Mouse (Mus musculus): Measurements from ENCODE around the gene LTO1. TPM values are rescaled to one million over a fixed set of nuclear protein-coding genes. Genes with fewer than 3 reads are reported as not detected.
"Not testable (repeated sequence)": the region's sequence is repeated elsewhere in the genome, so short reads cannot be mapped to it uniquely, and the experiment has no call there.

The LTO1 gene
- total RNA-seq (2021) = 10 to 100 TPM; 13.8 to 15.4 TPM

DNA sequence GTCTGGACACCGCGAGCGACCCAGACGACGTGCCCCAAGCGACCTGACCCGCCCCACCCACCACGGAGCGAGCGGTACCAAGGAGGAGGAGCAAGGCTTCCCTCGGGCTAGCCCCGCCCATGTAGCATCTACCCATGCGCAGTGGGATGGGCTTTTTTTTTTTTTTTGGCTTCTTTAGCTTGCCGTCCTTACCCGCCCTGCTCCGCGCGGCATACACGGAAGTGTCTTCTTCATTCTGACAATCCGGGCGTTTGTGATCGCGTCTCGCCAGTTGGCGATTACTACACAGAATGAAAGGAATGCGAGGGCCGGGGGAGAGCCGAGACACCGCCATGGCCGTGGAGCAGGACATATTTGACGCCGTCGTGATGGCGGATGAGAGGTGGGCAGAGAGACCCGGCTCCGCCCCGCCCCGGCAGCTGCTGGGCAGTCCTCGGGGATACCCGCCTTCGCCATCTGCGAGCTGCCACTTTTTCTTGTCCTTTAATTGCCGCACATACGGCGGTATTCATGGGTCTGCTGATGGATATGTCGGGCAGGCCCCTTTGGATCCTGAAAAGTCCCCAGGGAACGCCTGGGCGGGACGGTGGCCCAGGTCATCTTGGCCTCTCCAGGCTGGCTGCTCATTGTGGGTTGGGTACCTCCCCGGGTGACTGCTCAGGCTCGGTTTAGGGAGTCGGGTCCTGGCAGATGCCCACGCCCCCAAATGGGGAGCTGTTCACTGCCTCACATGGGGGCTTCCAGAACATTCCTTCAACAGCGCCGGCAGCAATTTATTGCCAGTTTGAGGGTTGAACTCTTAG, at the start of gene LTO1:
TSS of gene LTO1 (plus strand) at position 153 of the 803 bp plus-strand sequence.
- peak; percentile 87 to 93 for DNase-seq
- intact Hi-C loops (cut with DNase I) = no loop called here

DNA sequence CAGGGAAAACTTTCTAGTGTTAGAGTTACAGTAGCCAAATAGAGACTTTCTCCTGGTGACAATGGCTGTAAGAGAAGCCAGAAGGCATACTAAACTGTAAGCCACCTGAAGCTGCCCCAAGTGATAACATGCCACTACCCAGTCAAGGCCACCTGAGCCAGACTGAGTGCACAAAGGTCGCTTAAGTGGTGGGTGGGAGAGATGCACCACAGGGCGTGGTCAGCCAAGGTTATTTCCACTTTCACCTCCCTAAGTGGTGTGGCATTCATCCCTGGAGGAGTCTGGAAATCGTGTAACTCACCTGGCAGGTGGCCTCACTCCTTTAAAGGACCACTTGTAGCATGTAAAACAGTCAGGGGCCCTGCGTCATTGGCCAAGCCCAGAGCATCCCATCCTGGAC, 47.7 kb upstream of the LTO1 start:
- DNase-seq = no peak
- intact Hi-C loops (cut with DNase I) = no loop called here

DNA sequence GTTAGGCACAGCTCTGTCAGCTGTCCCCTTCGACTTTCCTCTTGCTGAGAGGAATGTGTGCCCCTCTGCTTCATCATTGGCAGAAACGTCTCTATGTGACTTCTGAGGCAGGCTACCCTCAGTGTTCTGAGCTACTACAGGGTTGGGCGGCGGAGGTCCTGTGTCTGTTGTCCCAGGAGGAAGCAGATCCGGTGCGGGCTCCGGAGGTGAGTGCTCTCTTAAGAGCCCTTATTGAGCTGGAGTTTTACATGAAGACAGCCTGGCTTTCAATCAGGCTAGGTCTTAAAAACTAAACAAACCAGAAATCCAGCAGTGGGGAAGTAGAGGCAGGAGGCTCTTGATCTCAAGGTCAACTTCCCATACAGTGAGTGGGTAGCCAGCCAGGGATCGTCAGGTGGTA, 47.3 kb upstream of the LTO1 start:
- intact Hi-C loops (cut with DNase I) = no loop called here
- no peak for DNase-seq

DNA sequence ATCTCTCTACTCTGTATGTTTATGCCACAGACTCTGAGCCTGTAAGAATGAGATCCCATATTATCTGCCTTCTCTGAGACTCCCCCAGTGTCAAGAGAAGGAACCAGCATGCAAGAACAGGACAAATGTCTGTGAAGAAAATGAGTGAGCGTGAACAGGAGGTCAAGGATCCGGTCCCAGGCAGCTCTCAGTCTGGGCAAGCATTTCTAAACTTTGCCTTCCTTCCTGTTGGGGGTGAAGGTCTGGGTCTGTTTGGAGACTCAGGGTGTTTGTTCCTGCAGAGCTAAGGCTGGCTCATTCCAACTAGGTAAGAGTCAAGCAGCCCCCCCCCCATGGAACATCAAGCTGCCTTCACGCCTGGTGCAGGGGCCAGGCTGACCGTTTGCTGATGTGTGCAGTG, 42.5 kb upstream of the LTO1 start:
- intact Hi-C loops (cut with DNase I) = no loop called here
- no peak for DNase-seq

DNA sequence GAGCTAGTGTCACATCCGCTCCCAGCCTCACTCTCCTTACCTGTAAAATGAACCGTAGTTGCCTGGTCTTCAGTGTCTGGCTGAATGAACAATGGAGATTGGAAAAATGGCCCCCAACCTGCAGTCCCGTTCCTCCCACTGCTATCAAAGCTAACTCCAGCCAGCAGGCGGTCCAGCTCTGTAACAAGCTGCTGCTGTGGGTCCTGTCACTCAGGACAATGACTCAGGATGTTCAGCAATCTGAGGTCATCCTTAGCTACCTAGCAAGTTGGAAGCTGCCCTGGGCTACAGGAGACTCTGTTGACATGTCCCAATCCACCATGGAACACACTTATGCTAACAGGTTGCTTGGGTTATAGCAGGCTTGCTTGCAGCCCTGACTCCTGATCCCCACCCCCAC, 41.7 kb upstream of the LTO1 start:
- intact Hi-C loops (cut with DNase I) = no loop called here

DNA sequence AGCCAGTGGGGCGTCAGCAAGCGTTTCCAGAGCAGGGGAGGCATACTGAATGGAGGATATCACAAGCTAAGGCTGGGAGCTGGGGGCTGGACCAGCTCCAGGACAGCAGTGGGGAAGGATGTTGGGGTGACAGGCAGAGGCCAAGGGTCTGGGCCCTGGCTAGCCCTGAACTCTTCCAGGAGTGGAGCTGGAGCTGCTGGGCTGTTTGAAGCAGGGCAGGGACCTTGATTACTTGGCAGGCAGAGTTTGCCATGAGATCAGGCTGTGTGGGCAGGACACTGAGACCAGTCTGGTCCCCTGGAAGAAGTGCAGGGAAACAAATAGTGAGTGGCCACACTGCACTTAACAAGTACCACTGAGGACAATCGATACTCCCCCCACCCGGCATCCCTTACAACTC, 40.7 kb upstream of the LTO1 start:
- intact Hi-C loops (cut with DNase I) = no loop called here
- DNase-seq = no peak

More for the DNA sequence above, 41.7 kb upstream of the LTO1 start:
- DNase-seq = no peak

DNA sequence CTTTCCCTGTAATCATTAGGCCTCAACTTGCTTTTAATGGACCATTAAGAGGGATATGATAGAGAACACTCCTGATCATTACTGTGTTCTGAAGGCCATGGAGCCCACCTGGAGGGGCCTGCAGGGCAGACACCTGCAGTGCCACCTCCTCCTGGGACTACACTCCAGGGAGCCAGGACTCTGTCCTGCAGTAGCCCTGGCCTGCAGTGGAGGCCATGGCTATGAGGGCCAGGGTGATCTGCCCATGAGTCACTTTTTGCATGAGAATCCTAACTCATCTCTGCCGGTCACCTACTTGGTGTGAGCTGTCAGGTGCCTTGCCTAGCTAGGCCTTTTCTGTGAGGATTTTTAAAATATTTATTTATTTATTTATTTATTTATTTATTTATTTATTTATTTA, 36.5 kb upstream of the LTO1 start:
- intact Hi-C loops (cut with DNase I) = no loop called here
- no peak for DNase-seq

DNA sequence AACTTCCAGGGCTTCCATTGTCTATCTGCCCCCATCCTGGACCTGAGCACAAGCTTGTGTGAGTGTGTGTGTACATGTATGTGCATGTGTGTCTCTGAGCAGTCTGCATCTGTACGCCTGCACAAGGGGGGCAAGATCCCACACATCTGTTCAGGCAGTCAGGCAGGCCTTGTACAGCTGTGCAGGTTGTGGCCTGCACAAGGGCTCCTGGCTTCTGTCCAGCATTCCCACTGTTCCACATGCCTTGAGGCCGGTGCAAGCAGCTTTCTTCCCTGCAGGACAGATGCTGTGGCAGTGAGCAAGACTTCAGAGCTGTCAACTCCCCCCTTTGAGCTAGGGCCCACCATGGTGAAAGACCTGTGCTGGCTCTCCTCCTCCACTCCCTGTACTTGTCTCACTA, 31.8 kb upstream of the LTO1 start:
- no peak for DNase-seq
- intact Hi-C loops (cut with DNase I) = no loop called here

DNA sequence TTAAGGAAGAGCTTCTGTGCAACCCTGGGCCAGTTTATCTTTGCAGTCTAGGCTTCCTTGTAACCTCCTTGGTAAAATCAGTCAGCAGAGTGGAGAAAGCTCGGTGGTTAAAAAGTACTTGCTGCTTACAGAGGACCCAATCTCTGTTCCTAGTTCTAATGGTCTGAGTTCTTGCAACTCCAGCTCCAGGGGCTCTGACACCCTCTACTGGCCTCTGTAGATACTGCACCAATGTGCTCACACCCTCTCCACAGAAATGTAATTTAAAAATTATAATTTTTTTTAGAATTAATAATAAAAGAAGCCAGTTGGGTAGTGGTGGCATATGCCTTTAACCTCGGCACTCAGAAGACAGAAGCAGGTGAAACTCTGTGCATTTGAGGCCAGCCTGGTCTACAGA, 27.2 kb upstream of the LTO1 start:
- intact Hi-C loops (cut with DNase I) = no loop called here
- DNase-seq = no peak

DNA sequence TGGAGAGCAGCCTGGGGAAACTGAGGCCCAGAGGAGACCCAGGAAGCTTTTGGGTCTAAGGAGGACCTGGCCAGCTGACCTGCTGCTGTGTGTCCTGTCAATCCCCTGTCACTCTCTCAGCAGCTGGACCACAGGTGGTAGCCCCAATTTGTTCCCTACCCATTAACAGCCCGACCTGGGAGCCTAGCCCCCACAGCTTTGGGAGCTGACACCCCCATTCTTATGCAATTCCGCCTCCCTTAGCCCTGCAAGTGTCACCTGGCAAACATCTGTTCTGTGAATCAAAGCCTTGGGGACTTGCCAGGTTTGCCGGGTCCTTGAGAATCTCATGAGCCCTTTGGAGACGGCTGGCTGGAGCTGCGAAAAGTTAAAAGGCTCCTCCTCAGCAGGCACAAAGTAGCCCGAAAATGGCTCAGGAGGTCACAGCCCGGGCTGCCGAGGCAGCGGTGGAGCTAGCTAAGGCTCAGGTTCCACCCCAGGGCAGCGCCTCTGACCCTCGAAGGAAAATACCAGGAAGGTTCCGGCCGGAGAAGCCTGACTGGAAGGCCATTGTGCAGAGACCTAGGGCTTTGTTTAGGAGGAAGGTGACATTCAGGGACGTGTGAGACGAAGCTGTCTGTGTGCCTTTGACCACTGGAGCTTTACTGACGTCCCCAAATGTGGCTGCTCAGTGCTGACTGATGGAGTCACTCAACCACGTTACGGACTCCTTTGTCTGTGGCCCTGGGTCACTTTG, 26.2 kb upstream of the LTO1 start:
- DNase-seq = no peak
- intact Hi-C loops (cut with DNase I) = no loop called here

DNA sequence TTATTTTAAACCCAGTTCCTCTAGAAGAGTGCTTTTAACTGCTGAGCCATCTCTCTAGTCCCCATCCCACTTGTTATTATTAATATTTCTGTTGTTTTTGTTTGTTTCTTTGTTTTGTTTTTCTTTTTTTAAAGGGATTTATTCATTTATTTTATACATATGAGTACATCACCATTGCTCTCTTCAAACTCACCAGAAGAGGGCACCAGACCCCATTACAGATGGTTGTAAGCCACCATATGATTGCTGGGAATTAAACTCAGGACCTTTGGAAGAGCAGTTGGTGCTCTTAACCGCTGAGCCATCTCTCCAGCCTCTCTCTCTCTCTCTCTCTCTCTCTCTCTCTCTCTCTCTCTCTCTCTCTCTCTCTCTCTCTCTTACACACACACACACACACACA, 24.2 kb upstream of the LTO1 start:
- intact Hi-C loops (cut with DNase I); DNase-seq: not testable (repeated sequence)

DNA sequence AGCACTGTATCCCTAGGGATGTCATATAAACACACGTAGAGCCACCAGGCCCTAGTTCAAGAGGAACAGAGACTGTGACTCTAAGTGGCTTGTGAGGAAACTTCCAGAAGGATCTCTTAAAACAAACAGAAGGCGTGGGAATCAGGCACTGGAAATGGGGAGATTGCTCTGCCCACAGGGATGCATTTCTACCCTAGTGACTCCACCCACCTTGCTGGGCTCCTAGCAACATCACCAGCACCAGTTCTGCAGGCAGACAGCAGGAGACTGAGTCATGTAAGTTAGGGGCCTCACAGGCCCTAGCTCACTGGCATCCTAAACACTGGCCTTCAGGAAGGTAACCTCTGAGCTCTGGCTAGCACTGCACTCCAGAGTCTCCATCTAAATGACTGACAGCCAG, 23.0 kb upstream of the LTO1 start:
- intact Hi-C loops (cut with DNase I) = no loop called here
- no peak for DNase-seq

DNA sequence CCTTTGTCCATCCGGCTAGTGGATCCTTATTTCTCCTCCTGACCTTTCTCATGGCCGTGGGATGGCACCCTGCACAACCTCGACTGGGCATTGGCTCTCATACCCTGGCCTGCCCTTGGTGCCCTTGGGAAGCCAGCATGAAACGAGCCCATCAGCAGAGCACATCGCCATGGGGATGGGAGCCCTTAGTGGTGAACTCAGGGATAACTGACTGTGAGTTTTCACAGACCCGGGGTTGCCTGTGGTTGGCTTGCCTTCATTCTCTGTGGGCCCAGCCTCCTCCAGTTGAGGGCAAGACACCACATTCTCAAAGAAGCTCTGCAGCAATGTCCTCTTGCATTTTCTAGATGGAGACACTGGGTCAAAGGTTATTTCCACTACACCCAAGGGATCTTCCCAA, 22.6 kb upstream of the LTO1 start:
- intact Hi-C loops (cut with DNase I) = no loop called here
- no peak for DNase-seq

DNA sequence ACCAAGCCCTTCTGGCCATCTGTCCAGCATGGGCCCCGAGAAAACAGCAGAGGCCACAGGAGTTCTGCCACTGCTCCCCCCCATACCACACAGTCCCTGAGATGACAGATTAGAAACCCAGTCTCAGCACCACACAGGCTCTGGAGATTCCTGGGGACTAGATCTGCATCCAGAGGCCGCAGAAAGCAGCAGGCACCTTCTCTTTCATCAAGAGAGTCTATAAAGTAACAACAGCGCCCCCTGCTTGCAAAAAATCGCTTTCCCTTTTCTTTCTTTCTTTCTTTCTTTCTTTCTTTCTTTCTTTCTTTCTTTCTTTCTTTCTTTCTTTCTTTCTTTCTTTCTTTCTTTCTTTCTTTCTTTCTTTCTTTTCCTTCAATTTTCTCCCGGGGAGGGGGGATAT, 20.7 kb upstream of the LTO1 start:
- intact Hi-C loops (cut with DNase I) = loop anchor here (2.0 kb wide), 1 partner anchor 309 kb away; no protein-coding TSS in a partner anchor

DNA sequence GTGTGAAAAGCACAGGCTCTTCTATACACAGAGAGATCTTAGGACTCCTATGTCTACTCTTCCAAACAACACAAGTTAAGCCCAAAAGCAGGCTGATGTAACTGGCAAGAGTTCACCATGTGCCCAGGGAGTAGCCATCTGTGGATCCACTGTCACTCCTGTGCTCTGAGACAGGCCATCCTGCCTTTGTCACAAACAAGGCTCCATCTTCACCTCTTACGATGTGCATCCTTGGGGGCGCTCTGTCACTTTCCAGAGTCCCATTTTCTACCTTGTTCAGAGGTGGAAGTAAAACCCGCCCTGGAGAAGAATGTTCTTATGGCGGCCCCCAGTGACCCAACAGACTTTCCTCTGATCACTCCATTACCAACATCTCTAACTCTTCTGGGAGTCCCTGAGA, 20.2 kb upstream of the LTO1 start:
- intact Hi-C loops (cut with DNase I) = loop anchor here (1.0 to 5.0 kb wide), 4 partner anchors 48 to 310 kb away; no protein-coding TSS in a partner anchor

More for the DNA sequence above, 20.7 kb upstream of the LTO1 start:
- peak in 1 of 2 experiments; percentile 36 for DNase-seq

DNA sequence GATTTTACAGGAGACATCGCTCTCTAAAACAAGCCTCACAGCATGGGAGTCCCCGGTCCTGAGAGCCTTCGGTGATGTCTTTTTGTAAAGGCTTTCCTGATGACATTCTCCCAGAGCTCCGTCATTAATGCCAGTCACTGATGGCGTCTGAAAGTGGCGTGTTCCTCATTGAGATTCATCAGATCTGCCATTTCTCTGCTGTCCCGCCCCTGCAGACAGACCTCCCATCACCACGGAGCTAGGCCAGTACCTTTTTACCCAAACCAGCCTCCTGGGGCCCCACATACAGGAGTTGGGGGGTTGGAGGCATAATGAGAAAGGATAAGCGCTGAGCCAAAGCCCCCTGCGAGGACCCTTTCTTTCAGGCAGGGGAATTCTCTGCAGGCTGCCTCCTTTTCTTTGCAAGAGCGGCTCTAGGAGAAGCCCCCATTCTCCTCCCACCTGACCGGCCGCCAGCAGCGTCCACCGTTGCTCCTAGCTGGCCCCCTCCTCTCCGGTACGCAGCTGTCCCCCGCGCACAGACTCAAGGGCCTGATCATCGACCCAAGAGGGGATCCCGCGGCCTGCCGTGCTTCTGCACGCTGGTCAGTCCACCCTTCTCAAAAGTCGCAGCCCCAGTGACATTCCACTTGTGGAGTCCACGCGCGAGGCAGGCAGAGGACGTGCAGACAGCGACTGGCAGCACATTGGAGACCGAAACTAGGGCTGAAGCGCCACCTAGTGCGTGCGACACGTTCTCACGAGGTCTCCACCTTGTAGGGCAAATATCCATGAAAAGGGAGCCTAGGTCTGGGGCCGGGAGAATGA, 19.4 kb upstream of the LTO1 start:
- DNase-seq = peak; percentile 67 to 72
- intact Hi-C loops (cut with DNase I) = loop anchor here (1.0 to 5.0 kb wide), 4 partner anchors 49 to 311 kb away; no protein-coding TSS in a partner anchor

More for the DNA sequence above, 20.2 kb upstream of the LTO1 start:
- DNase-seq = no peak

DNA sequence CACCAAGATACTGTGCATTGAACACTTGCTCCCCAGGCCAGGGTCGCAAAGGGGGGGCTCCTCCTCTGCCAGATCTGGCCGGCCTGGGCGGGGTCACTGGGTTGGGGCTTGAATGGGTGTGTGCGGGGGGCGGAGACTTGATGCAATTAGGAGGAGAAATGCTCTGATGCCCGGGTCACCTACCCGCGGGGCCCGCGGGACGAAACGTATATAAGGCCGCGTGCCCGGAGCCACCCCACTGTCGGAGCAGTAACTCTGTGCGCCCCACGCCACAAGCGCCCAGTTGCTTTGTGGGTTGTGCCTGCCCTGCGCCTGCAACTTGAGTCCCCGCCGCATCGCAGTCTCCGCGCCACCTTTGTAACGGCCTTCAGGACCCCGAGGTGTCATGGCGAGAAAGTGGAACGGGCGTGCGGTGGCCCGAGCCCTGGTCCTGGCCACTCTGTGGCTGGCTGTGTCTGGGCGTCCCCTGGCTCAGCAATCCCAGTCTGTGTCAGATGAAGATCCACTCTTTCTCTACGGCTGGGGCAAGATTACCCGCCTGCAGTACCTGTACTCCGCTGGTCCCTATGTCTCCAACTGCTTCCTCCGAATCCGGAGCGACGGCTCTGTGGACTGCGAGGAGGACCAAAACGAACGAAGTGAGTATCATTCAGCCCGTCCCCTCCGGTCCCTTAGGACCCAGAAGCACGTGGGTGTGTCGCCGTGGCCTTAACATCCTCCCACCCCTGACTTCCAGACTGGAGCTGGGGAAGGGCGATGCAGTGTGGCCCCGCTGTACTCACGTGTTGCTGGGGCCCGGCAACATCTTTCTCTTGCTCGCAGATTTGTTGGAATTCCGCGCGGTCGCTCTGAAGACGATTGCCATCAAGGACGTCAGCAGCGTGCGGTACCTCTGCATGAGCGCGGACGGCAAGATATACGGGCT, 18.3 kb upstream of the LTO1 start, which contains the start of gene Fgf15:
TSS of gene Fgf15 (plus strand) at position 238 of the 925 bp plus-strand sequence.
- no peak for DNase-seq
- intact Hi-C loops (cut with DNase I) = loop anchor here (5.0 kb wide), 1 partner anchor 114 kb away; no protein-coding TSS in a partner anchor

DNA sequence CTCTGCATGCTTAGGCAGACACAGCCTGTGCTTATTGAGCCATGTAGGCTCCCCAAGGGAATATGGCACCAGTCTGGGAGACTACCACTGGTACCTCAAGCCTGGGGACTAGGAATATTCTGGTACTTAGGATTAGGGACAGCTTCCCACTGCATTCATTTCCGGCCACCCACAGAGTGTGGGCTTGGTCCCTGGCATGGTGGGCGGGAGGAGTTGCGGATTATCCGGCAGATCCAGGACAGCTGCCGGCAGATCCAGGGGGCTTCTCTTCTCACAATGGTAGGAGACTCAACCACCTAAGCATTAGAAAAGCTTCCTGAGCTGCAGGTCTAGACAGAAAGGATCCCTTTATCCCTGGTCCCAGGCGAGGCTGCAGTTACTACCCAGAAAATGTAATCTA, 16.4 kb upstream of the LTO1 start:
- DNase-seq = no peak
- intact Hi-C loops (cut with DNase I) = loop anchor here (5.0 kb wide), 1 partner anchor 116 kb away; no protein-coding TSS in a partner anchor

DNA sequence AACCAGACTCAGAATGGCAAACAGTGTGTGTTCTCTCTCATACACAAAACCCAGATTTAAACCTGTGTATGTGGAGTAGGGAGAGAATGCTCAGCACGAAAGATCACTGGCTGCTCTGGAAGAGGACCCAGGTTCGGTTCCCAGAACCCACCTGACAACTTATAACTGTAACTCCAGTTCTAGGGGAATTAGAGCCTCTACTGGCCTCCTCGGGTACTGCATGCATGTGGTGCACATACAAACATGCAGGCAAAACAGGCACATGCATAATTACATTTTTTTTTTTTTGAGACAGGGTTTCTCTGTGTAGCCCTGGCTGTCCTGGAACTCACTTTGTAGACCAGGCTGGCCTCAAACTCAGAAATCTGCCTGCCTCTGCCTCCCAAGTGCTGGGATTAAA, 9.4 kb upstream of the LTO1 start:
- DNase-seq; intact Hi-C loops (cut with DNase I): not testable (repeated sequence)

Data from heart, postnatal 36 days (tissue).